Mouse (Mus musculus): ENCODE results near the gene Amz1.

DNA sequence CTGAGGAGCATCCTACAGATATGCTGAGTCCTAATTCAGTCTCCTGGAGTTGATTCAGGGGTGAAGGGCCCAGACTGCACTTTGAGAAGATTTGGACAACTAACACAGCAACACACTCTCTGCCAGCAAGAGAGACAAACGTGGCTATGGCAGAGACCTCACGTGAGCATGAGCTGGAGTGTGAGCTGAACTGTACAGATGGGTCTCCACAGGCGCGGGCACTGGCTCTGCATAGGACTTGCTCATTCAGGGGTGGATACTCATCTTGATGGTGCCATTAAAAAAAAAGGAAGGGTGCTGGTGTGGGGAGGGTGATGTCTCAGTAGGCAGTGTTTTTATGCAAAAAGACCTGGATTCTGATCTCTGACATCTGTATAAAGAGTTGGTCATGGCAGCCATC is 51.2 kb downstream of the Amz1 start:
- no peak for TF ChIP-seq POLR2AphosphoS2 (IDR thresholded peaks at IDR 0.05; ENCODE audit: insufficient read length, low read depth)
- no peak for TF ChIP-seq MYOG (IDR thresholded peaks at IDR 0.05; ENCODE audit: control insufficient read depth in 1 of 3, insufficient read depth in 1 of 3, insufficient read length in 2 of 3, low read depth in 2 of 3)
- TF ChIP-seq POLR2A (IDR thresholded peaks at IDR 0.05; ENCODE audit: insufficient read length, low read depth), result no peak

Data from myocyte (in vitro differentiated cells).